Mouse (Mus musculus) adrenal gland, adult (tissue): ENCODE results near the gene Trim65.

Experiments used
- DNase-seq, 2 experiments: peaks; one replicate each; pipeline ENCODE4 v3.0.0; 2022 to 2023; ENCODE audit warnings: low spot score in 1 of 2; ENCODE audit not compliant: inconsistent age in 2 of 2

Gene Trim65

DNA sequence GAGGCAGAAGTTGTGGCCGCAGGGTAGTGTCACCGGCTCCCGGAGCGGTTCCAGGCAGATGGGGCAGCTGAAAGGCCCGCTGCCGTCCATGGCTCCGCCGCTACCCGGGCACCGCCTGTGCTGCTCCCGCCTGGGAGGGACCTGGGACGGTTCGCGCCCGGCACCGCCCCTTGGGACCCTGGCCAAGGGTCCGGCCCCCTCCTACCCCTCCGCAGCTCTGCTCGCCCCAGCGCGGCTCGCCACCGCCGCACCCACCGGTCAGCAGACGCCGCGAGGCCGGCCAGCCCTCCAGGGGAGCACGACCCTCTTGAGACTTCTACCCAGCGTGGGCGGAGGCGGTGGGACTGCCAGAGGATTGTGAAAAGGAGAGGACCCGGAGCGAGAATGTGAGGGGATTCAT is 20.8 kb downstream of the Trim65 start:
- peak; percentile 83 to 88 for DNase-seq

DNA sequence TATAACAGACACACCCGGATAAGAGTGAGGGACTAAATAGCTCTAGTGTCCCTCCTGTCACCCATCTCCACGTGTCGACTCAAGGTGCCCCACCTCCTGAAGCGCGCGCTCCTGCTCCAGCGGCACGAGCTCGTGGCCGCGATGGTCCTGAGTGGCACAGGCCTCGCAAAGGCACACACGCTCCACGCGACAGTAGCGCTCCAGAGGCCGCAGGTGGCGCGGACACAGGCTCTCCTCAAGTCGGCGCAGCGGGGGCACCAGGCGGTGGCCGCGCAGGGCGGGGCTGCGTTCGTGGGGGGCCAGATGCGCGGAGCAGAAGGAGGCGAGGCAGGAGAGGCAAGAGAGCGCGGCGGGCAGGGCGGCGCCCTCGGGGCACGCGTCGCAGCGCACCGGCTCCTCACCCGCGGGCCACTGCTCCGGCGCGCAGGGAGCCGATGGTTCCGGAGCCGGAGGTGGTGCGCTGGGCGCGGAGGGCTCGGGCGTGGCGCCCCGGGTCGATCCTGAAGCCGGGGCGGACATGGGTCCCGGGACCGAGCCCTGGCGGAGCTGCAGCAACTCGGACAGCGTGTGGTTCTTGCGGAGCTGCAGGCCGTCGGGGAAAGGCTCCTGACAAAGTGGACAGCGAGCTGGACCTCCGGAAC is 21.4 kb downstream of the Trim65 start:
- peak; percentile 41 to 73 for DNase-seq

DNA sequence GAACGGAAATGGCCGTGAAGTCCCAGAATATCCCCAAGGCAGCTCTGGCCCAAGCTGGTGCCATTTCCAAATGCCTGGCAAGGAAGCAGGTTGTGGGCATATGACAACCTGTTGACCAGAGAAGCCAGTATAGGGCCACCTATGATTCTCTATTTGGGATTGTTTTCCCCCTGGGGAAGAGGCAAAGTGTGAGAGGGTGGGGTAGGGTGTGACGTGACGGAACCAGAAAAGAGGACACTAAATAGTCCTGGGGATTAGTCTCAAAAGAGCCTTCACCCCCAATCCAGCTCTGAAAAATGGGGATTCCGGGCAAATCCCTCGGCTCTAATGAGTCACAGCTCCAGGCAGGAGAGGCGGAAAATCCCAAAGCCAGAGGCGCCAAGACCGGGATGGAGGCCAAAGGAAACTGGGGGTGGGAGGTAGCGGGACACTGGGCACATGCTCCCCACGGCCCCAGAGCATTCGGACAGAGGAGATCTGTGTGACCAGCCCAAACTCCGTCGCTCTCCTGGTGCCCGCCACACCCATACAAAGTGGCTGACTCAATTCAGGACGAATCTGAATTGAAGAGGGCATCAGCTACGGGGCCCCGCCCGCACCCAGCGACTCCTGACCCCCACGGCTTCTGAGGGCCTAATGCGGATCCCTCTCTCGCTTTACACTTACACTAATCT is 22.3 kb downstream of the Trim65 start:
- peak; percentile 65 to 80 for DNase-seq

DNA sequence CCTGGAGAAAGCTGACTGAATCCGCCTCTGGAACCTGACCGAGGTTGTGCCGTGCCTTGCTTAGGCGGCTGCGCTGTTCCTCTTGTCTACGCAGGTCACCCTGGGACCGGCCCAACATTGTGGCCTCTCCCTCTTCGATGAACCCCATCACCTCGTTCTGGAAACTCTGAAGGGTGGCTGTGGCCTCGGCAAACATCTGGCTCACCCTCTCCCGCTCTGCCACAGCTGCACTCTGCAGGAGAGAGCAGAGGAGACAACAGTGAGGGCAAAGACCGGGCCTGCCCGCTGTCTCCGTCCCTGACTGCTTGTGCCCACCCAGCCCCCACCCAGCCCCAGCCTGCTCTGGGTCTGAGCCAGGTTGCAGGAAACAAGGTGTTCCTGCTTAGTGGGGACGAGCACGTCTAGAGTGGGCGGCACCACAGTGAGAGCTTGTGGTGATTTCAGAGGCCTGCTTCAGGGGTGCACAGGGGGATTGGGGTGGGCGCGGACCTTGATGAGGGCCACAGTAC is 23.1 kb downstream of the Trim65 start:
- DNase-seq: peak in 1 of 2 experiments; percentile 40

DNA sequence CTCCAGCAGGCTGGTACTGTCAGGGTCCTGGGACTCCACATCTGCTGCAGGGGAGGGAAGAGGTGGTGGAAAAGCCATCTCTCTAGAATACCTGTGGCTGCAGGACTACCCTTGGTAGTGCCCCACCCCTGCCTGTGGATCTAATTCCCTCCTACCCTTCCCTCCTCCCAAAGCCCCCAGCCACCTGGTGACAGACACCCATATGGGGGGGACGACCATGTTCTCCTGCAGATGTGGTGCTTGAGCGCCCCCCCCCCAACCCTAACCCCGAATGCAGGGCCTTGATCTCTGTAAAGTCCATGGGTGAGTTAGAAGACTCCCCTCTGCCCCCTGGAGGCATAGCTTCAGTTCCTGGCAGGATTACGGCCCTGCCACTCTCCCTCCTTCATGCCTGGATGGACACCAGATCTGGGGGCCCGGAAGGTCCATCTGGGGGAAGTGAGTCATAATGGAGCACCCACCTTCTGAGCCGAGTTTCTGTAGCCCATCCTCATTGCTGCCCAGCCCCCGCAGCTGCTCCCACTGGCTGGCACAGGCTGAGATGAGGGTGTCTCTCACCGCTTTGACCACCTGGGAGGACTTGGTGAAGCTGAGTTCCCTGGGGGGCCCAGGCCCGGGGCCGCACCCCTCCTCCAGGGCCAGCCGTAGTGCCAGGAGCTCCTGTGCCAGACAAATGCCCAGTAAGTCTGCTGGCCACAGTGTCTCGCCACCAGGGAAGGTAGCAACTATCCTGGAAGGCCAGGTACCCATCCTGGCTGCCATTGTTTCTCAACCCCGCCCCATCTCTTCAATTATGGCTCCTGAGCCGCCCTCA is 23.8 kb downstream of the Trim65 start:
- peak in 1 of 2 experiments; percentile 40 for DNase-seq

DNA sequence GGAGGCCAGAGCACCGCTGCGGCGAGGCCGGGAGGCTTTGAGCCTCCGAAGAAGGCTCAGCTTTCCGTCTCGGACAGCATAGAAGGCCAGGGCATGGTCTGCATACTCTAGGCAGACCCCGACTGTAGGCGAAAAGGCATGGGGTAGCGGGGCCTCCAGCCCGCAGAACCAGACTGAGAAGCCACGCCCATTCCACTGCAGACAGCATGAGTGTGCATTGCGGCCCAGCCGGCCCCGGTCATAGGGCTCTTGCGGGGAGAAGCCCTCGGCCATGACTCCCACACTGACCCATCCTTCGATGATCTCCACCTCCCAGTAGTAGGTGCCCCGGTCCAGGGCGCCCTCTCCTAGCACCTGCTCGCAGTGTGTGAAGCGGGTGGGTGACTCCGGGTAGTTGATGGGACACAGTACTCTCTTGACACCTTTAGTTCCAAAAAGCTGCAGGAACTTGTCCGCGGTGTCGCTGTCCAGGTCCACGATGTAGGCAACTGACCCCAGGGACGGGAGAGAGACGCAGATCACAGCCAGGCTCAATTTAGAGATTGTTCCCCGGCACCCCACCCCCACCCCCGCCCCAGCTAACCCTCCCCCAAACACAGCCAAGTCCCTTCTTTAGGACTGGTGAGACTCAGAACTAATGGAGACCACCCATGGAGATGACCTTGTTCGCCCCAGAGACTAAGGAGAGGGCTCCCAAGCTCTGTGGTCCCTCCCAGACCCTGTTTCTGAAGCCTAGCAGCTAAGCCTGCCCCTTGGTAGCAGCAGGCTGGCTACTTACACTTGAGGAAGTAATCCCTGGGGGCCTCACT is 24.6 kb downstream of the Trim65 start:
- DNase-seq: peak in 1 of 2 experiments; percentile 35

DNA sequence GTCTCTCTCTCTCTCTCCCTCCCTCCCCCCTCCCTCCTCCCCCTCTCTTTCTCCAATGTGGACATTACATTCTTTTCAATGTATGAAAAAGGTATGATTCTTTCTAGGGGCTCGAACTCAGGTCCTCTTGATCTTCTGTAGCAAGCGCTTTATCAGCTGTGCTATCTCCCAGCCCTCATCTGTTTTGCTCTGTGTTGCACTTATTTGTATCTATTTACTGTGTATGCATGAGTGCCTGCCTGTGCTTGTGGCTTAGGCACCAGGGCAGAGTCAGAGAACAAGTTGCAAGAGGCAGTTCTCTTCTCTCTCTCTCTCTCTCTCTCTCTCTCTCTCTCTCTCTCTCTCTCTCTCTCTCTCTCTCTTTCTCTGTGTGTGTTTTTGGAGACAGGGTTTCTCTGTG is 25.9 kb downstream of the Trim65 start:
- no peak for DNase-seq

DNA sequence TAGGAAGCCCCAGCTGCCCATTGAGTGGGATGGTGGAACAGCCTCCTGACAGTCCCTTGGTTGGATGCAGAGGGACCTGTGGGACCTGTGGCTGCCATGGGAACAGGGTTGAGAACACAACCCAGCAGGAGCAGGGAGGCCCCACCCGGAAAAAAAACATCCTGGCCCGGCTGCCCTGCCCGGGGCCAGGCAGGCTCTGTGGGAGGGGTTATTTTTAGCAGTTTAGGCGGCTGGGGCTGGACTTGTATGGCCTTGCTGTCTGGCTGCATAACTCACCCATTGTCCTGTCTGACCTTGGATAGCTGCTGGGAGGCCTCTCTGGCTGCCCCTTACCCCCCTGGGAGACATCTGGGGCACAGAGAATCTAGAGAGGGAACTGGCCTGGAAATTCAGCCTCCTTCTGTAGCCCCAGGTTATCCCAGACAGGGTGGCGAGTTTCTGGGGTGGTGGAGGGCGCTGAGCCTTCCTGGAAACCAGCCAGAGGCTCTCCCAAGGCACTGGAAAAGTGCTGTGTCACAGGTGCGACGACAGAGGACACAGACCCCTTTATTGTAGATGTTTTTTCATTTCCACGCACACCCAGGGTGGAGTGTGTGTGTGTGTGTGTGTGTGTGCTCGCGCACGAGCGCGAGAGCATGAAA is 26.8 kb downstream of the Trim65 start:
- DNase-seq: peak; percentile 83 to 91

DNA sequence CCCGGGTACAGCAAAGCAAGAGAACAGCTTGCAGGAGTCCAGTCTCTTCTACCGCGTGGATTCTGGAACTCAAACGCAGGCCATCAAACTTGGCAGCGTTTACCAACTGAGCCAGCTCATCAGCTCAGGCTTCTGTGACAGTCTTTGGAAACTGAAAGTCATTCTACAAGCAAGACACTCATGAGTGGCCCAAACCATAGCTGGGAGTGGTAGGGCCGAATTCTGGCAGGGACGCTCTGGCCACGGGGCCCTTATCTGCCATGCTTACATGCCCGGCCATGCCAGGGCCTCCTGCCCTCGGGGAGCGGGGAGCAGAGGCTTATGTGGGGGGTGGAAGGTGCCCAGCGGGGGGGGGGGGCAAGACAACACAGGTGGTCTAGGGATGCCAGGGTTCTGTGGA is 27.4 kb downstream of the Trim65 start:
- DNase-seq: peak in 1 of 2 experiments; percentile 76

DNA sequence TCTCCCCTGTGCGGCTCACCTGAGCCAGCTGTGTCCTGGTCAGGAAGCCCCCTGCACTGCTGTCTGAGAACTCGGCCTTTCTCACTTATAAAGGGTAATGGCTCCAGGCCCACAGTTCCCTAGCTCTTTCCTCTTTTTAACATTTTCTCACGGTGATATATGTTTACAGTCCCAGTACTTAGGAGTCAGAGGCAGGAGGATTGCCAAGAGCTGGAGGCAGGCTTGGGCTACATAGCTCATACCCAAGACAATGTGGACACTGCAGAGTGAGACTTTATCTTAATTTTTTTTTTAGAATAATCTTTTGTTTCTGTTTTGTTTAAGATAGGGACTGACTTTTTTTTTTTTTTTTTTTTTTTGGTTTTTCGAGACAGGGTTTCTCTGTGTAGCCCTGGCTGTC is 28.5 kb downstream of the Trim65 start:
- no peak for DNase-seq

DNA sequence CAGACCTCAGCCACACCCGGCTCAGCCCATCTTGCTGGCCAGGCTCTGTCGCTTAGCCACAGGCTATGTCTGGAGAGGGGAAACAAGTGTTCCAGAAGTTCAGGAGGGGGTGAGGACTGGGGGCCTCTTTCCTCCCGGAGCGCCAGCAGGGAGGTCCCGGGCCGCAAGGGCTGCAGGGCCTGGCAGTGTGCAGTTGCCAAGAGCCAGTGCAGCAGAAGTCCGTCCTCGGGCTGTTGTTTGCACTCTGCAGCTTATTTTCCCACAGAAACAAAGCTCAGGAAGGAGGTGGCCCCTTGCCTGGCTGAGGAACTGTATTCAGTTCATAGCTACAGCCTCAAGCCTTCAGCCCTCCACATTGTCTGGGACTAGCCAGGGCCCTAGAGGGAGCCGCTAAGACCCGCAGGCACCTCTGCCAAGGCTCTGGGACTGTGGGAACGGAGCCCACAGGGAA is 29.0 kb downstream of the Trim65 start:
- DNase-seq: peak in 1 of 2 experiments; percentile 61

DNA sequence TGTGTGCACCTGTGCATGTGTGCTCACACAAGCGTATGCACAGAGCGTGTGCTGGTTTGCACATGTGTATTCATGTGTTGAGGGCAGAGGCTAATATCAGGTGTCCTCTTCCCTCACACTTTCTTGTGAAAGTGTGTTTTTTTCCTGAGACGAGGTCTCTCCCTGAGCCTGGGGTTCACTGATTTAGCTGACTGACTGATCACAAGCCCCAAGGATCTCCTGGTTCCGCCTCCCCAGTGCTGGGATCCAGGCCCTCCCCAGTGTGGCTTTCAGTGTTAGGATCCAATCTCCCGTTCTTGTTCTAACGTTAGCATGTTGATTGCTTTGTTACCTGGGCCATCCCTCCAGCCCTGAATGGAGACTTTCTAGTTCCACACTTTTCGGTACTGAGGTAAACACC is 30.1 kb downstream of the Trim65 start:
- DNase-seq: no peak

DNA sequence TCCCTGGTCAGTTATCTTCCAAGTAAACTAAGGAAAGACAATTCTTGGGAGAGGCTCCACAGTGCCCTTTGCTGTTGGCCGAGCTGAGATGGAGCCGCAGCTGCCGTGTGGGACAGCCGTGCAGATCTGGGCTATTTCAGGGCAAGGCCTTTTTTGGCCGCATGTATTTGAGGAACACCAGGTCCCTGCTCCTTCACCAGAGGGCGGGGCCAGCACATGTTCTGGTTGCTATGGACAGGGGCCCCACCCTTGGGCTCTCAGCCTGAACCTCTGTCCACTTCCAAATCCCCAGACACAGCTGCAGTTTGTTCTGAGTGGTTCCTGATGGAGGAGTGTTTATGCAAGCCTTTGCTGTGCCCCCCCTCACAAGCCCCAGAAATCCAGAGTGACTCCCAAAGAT is 30.5 kb downstream of the Trim65 start:
- peak in 1 of 2 experiments; percentile 60 for DNase-seq

DNA sequence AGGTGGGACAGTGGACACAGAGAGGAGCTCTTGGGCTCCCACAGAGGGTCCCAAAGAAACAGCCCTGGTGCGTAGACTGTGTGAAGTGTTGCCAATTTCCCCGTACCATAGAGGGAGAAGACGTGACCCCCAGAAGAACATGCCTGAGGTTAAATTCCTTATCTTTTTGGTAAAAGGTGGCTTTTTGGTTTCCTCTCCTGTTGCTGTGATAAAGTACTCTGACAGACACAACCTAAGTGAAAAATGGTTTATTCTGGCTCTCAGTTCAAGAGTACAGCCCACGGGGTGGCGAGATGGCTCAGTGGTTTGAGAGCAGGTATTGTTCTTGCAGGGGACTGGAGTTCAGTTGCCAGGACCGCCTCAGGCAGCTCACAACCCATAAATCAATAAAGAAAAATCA is 31.5 kb downstream of the Trim65 start:
- peak in 1 of 2 experiments; percentile 34 for DNase-seq

DNA sequence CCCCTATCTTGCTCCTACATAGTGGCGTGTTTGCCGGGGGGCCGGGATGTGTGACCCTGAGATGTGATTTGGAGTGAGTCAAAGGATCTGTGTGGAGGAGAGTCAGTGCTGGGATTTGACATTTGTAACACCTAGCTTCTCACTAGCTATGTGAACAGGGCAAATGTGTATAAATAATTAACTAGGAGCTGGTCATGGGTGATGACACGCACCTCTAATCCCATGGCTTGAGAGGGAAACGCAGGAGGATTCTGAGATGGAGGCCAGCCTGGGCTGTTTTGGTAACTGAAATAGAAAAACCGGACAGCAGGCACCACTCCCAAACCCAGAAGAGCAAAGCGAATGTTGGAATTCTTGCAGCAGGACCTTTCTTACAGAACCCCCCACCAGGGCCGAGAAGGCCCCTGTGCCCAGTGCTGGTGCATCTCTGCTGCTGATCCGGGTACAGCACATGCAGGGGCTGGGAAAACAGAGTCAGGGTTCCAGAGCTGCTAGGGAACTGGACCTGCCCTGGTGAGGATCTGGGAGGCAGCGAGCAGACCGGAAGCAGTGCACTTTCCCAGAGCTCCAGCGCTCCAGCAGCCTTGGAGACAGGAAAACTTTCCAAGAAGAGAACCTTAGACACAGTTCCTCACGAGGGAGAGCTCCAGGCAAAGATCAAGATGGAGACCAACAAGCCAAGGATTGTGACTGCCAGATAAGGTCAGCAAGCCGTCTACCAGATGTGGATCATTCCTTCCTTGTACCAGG is 32.0 kb downstream of the Trim65 start:
- peak in 1 of 2 experiments; percentile 48 for DNase-seq

DNA sequence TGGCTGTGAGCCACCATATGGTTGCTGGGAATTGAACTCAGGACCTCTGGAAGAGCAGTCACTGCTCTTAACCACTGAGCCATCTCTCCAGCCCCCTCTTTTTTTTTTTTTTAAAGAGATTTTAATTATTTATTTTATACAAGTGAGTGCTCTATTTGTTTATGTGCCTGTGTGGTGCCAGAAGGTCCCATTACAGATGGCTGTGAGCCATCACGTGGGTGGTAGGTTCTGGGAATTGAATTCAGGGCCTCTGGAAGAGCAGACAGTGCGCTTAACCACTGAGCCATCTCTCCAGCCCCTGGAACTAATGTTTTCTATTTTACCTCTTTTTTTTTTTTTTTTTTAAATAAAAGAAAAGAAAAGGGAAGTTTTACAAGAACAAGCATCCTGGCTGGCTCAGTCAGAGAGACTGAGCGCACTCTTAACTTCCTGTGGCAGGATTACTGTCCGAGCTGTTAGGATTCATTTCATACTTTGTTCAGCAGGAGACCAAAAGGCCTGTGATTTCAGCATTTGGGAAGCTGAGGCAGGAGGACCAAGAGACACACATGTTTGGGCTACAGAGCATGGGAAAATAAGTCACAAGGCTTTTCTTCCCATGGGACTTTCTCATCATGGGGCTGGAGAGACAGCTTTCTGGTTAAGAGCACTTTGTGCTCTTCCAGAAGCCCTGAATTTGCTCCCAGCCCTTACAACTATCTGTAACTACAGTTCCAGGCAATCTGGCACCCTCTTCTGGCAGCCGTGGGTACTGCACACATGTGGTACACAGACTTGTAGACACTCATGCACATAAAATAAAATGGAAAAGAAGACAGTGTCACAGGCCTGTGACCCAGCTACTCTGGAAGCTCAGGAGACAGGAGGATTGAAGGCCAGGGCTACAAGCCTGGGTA is 34.5 kb downstream of the Trim65 start:
- peak in 1 of 2 experiments; percentile 45 for DNase-seq

DNA sequence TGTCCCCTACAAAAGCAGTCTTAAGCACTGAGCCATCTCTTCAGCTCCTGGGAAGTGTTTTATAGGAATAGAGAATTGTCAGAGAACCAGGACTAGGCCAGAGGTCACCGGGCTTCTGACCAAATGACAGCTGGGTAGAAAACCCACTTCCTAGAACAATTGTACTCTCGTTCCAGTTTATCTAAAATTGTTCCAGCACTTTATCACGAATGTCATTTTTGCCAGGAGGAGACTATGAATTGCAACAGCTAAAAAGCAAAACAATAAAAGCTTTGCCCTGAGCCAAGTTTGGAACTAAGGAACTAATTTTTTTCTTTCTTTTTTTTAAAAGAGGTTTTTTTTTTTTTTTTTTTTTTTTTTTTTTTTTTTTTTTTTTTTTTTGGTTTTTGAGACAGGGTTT is 35.4 kb downstream of the Trim65 start:
- DNase-seq: peak; percentile 73 to 91

DNA sequence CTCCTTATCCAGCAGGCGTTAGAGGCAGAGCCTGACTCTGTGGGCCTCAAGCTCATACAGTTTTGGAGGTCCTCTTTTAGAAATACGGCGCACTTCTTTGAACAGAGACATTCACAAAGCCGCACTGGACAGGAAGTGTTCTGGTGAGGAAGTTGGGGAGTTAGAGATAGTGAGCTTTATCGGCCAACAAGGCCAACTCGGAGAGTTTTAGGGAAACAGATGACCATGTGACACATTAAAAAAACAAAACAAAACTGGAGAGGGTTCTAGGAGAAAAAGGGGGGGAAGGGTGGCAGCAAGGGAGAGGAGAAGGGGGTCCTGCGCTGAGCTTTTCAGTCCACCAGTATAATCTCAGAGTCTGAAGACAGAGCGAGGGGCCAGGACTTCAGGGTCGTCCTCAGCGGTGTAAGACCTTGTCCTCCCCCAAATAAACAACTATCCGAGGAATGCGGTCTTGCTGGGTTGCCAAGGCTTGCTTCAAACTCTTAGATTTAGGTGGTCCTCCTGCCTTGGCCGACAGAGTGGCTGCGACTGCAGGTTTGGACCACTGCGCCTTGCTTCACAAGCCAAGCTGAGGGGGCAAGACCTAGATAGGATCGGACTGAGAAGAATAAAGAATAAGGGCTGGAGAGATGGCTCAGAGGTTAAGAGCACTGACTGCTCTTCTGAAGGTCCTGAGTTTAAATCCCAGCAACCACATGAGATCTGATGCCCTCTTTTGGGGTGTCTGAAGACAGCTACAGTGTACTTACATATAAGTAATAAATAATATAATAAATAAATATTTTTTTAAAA is 37.0 kb downstream of the Trim65 start:
- peak in 1 of 2 experiments; percentile 82 for DNase-seq
